Mouse (Mus musculus): ENCODE measurements around the gene Wnt9a.

Gene Wnt9a

GRCm38 (mm10) chr11:59302700-59303569, 3.8 kb upstream of the Wnt9a start:
- in situ Hi-C loops (cut with MboI; ENCODE audit: low sequenced_read_pairs), result no loop called here

GRCm38 (mm10) chr11:59305008-59305820, 1.5 kb upstream of the Wnt9a start:
- in situ Hi-C loops (cut with MboI; ENCODE audit: low sequenced_read_pairs), result no loop called here

GRCm38 (mm10) chr11:59305821-59306215, 910 bp upstream of the Wnt9a start:
- in situ Hi-C loops (cut with MboI; ENCODE audit: low sequenced_read_pairs), result no loop called here

- in situ Hi-C loops (cut with MboI; ENCODE audit: low sequenced_read_pairs), result no loop called here
These were observed 865 bp downstream of the Wnt9a start for GRCm38 (mm10) chr11:59307422-59308163.

GRCm38 (mm10) chr11:59308164-59308542, 1.4 kb downstream of the Wnt9a start:
- in situ Hi-C loops (cut with MboI; ENCODE audit: low sequenced_read_pairs), result no loop called here

GRCm38 (mm10) chr11:59308625-59309024, 1.9 kb downstream of the Wnt9a start:
- in situ Hi-C loops (cut with MboI; ENCODE audit: low sequenced_read_pairs), result no loop called here

GRCm38 (mm10) chr11:59309106-59309805, 2.5 kb downstream of the Wnt9a start:
- in situ Hi-C loops (cut with MboI; ENCODE audit: low sequenced_read_pairs), result no loop called here

GRCm38 (mm10) chr11:59309976-59310375, 3.2 kb downstream of the Wnt9a start:
- in situ Hi-C loops (cut with MboI; ENCODE audit: low sequenced_read_pairs), result no loop called here

GRCm38 (mm10) chr11:59312060-59312459, 5.3 kb downstream of the Wnt9a start:
- in situ Hi-C loops (cut with MboI; ENCODE audit: low sequenced_read_pairs), result no loop called here

- in situ Hi-C loops (cut with MboI; ENCODE audit: low sequenced_read_pairs), result no loop called here
These were observed 5.8 kb downstream of the Wnt9a start for GRCm38 (mm10) chr11:59312501-59312900.

GRCm38 (mm10) chr11:59313029-59313811, 6.5 kb downstream of the Wnt9a start:
- in situ Hi-C loops (cut with MboI; ENCODE audit: low sequenced_read_pairs), result no loop called here

- in situ Hi-C loops (cut with MboI; ENCODE audit: low sequenced_read_pairs), result no loop called here
These were observed 7.2 kb downstream of the Wnt9a start for GRCm38 (mm10) chr11:59313944-59314343.

- in situ Hi-C loops (cut with MboI; ENCODE audit: low sequenced_read_pairs), result no loop called here
These were observed 9.8 kb downstream of the Wnt9a start for GRCm38 (mm10) chr11:59316517-59316916.

- in situ Hi-C loops (cut with MboI; ENCODE audit: low sequenced_read_pairs), result no loop called here
These were observed 16.3 kb downstream of the Wnt9a start for GRCm38 (mm10) chr11:59322988-59323387.

- in situ Hi-C loops (cut with MboI; ENCODE audit: low sequenced_read_pairs), result no loop called here
These were observed 18.0 kb downstream of the Wnt9a start for GRCm38 (mm10) chr11:59324777-59325176.

GRCm38 (mm10) chr11:59327625-59328024, 20.9 kb downstream of the Wnt9a start:
- in situ Hi-C loops (cut with MboI; ENCODE audit: low sequenced_read_pairs), result no loop called here

GRCm38 (mm10) chr11:59329616-59330015, 22.9 kb downstream of the Wnt9a start:
- in situ Hi-C loops (cut with MboI; ENCODE audit: low sequenced_read_pairs), result no loop called here

GRCm38 (mm10) chr11:59330560-59330959, 23.8 kb downstream of the Wnt9a start:
- in situ Hi-C loops (cut with MboI; ENCODE audit: low sequenced_read_pairs), result no loop called here

- in situ Hi-C loops (cut with MboI; ENCODE audit: low sequenced_read_pairs), result no loop called here
These were observed 24.6 kb downstream of the Wnt9a start for GRCm38 (mm10) chr11:59331167-59331869.
